Mouse (Mus musculus) forebrain, postnatal 0 days (tissue): ENCODE data around the gene S100a14. TPM values are rescaled to one million over a fixed set of nuclear protein-coding genes. Genes with fewer than 3 reads are reported as not detected.
A peak's percentile ranks its signal among the peaks of the same experiment; 100 is the strongest.

ENCODE experiments used
- ATAC-seq: fragments of 200-750 bp; cut with Nextera tagmentation; 2 replicates; pipeline ENCODE4 v1.8.0; 2017; ENCODE audit warnings: mild to moderate bottlenecking, moderate library complexity
- DNase-seq: peaks from one replicate; pipeline ENCODE4 v3.0.0-alpha.2; 2015
- H3K27ac ChIP-seq: fragments of 300-500 bp; sonication (generic); 2 replicates; pipeline ENCODE4 v1.5.1; 2014; ENCODE audit warnings: low read depth, mild to moderate bottlenecking, antibody characterized with exemption, low read length, moderate library complexity, mixed read lengths
- H3K27me3 ChIP-seq: fragments of 300-500 bp; sonication (generic); 2 replicates; pipeline ENCODE4 v1.6.1; 2014; ENCODE audit warnings: mild to moderate bottlenecking, low read length, mixed read lengths; ENCODE audit not compliant: insufficient read depth
- H3K36me3 ChIP-seq: fragments of 300-500 bp; sonication (generic); 2 replicates; pipeline ENCODE4 v1.6.1; 2014; ENCODE audit warnings: mild to moderate bottlenecking, moderate library complexity; ENCODE audit not compliant: insufficient read depth
- H3K4me1 ChIP-seq: fragments of 300-500 bp; sonication (generic); 2 replicates; pipeline ENCODE4 v1.6.1; 2014; ENCODE audit warnings: antibody characterized with exemption; ENCODE audit not compliant: insufficient read depth
- H3K4me2 ChIP-seq: fragments of 300-500 bp; sonication (generic); 2 replicates; pipeline ENCODE4 v1.6.1; 2014; ENCODE audit warnings: low read depth, mild to moderate bottlenecking, moderate library complexity
- H3K4me3 ChIP-seq: fragments of 300-500 bp; sonication (generic); 2 replicates; pipeline ENCODE4 v1.5.1; 2014; ENCODE audit warnings: low read depth, low read length, mixed read lengths
- H3K9ac ChIP-seq: fragments of 300-500 bp; sonication (generic); 2 replicates; pipeline ENCODE4 v1.6.1; 2014; ENCODE audit warnings: mild to moderate bottlenecking
- H3K9me3 ChIP-seq: fragments of 300-500 bp; sonication (generic); 2 replicates; pipeline ENCODE4 v1.6.1; 2016; ENCODE audit warnings: low read length
- CTCF ChIP-seq: sonication (generic); IDR thresholded peaks from 2 replicates; pipeline ENCODE4 v1.5.1; 2016; ENCODE audit warnings: antibody characterized with exemption, control low read depth, low read depth
- WGBS: fragments of 180-500 bp; shearing (Covaris S2); extraction: QIAGEN DNeasy Blood & Tissue Kit; methylation state at CpG from one replicate; pipeline ENCODE4 v1.1.7; 2014; 5-methylcytosine and 5-hydroxymethylcytosine counted together
- polyA plus RNA-seq: library from polyadenylated mRNA; unstranded; fragments of >200 nt; fragmentation: Nextera tagmentation; extraction: Ambion mirVana; gene quantifications from 2 replicates; pipeline ENCODE4 v1.2.1, GENCODE M21; 2015
- total RNA-seq: library from RNA; depleted of rRNA; stranded (reverse); fragments of >200 nt; gene quantifications from 2 replicates; pipeline ENCODE4 v1.2.3, GENCODE M21; 2014

The S100a14 gene
- total and polyA plus RNA-seq, 2 experiments from 2014 or later, result not detected

DNA sequence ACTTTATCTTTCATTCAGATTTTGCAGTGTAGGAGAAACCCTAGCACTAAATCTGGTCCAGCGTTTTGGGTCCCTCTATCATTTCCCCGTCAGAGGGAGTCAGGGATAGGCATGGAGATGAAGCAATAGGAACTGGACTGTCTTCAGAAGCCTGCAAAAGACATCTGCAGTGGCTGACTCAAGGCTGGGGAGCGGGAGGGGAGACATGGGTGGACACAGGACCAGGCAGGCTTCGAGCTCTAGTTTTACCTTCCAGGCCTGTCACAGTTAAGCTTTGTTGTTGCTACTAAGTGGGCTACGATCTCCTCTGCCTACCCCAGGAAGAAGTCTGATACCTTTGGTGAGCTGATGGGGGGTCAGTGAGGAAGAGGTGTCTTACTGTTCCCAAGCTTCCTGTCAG, 14.4 kb upstream of the S100a14 start:
- DNase-seq, result no peak
- no peak for TF ChIP-seq CTCF
- no peak for ATAC-seq
- Histone ChIP-seq H3K4me1 (peaks cover 18% of the 10 kb centered on the region), H3K27me3 (peaks cover 18% of the 10 kb centered on the region; the same call in 1 of the 2 replicates), H3K9me3 (no peaks in the 10 kb centered on the region), H3K27ac (no peak overlapping the region), H3K4me2 (no peak overlapping the region), H3K9ac (no peak overlapping the region), H3K4me3 (no peak overlapping the region), H3K36me3 (0 out of 2 replicates have a peak, but pooled peaks cover 5% of the 10 kb centered on the region)
- 95% methylated on average over 5 of the region's 5 CpGs for WGBS

DNA sequence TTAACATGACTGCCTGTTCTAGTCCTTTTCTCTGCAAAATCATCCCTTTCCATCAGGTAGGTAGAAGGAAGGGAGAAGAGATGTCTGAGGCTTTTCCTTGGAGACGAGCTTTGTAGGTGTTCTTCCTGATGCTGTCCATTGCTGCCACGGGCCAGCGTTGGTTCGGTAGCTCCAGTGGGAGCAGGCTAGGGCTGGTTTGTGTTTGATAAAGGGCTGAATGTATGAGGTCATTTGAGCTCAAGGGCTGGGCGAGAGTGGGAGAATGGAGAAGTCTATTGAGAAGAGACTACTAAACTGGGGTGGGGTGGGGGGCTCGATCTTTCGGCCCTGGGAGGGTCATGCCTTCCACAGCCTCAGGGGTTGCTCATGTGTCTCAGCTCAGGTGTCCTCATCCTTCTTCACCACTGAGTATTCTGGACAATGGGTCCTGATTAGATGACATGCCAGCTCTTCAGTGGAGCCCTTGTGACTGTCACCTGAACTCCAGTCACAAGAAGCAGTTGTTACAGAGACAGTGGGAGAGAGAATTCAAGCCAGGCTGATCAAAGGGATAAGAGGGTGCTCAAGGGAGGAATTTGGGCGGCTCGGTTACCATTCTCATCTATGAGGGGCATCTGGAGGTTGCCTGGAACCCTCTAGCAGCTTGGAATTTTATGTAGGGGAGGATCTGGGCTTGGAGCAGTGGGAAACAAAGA, 13.6 kb upstream of the S100a14 start:
- WGBS, result 82% methylated on average over 9 of the region's 9 CpGs
- no peak overlapping the region for H3K27ac ChIP-seq
- no peak for DNase-seq
- no peak for TF ChIP-seq CTCF
- H3K9ac ChIP-seq, result no peak overlapping the region
- H3K36me3 ChIP-seq, result no peaks in the 10 kb centered on the region
- ATAC-seq, result no peak
- H3K4me2 ChIP-seq, result no peak overlapping the region
- peaks cover 12% of the 10 kb centered on the region for H3K4me1 ChIP-seq
- H3K27me3 ChIP-seq, result peaks cover 18% of the 10 kb centered on the region; the same call in 1 of the 2 replicates
- no peak overlapping the region for H3K4me3 ChIP-seq
- H3K9me3 ChIP-seq, result no peaks in the 10 kb centered on the region

DNA sequence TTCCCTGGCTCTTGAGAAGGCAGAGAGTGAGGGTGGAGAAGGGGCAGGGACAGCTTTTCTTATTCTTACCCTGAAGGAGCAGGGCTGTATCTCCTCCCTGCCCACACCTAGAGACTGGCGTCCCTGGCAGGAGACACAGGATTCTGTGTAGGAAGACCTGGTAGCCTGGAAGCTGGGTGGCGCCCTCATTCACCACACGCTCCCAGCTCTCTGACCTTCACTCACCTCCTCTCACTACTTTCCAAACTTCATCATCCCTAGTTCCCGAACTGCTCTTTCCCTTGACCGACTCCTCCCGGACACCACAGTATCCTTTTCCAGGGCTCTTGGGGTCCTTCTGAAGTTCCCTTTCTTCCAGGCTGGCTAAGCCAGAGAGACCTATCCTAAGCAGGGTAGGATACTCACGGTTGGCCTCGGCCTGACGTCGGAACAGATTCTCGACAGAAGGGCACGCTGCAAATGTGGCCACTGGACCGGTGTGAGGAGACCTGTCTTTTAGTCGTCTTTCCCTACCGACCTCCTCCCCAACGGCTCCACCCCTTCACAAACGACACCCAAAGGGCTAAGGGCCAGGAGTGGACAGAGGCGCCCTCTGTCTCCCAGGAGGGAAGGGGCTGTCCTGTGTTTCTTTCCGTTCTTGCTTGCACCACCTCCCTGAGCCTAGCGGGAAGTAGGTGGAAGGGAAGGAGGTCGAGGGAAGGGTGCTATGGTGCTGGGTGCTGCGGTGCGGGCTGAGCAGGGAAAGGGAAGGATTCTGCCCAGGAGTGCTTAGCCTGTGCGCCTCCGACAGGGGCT, 12.7 kb upstream of the S100a14 start, which contains the start of the genes S100a1 and S100a13:
Gene S100a1, minus strand, starts transcription at position 597 of the 795 bp plus-strand sequence.
Gene S100a13, plus strand, starts transcription at position 640 of the 795 bp plus-strand sequence.
- peak; percentile 39; the same call in 1 of the 2 replicates for TF ChIP-seq CTCF
- peak within 1 kb of the TSS; percentile 33 for H3K4me3 ChIP-seq
- H3K27ac ChIP-seq, result no peak within 1 kb of the TSS
- peaks cover 18% of the 10 kb centered on the region; the same call in 1 of the 2 replicates for H3K27me3 ChIP-seq
- no peaks in the 10 kb centered on the region for H3K9me3 ChIP-seq
- WGBS, result 5% methylated on average over 25 of the region's 25 CpGs
- DNase-seq, result peak; percentile 32
- H3K4me2 ChIP-seq, result peak within 1 kb of the TSS; percentile 67
- no peaks in the 10 kb centered on the region for H3K36me3 ChIP-seq
- H3K9ac ChIP-seq, result peak within 1 kb of the TSS; percentile 40
- H3K4me1 ChIP-seq, result 0 out of 2 replicates have a peak, but pooled peaks cover 9% of the 10 kb centered on the region
- peak; percentile 42 for ATAC-seq

DNA sequence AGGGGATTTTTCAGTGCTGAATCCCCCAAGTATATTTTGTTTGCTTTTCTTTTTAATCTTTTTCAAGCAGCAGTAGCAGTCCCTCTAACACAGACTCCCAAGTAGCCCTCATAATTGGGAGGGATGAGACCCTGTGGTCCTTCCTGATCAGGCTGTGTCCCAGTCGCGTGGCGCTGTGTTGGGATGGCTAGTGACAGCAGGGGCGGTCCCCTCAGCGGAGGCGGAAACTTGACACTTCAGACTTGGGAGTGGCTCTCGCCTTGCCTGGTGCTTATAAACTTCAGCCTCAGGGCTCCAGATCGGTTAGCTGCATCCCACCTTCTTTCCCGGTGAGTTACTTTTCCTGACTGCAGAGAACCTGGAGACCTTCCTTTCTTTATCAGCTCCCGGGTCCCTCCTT, 12.0 kb upstream of the S100a14 start:
- DNase-seq (no peak), ATAC-seq (peak; percentile 38; the same call in 1 of the 2 replicates)
- Histone ChIP-seq H3K9me3 (no peaks in the 10 kb centered on the region), H3K4me3 (peak overlapping the region; percentile 33), H3K27me3 (peaks cover 18% of the 10 kb centered on the region; the same call in 1 of the 2 replicates), H3K9ac (peak overlapping the region; percentile 40; the same call in 1 of the 2 replicates), H3K27ac (no peak overlapping the region), H3K4me2 (peak overlapping the region; percentile 67), H3K36me3 (no peaks in the 10 kb centered on the region), H3K4me1 (0 out of 2 replicates have a peak, but pooled peaks cover 9% of the 10 kb centered on the region)
- TF ChIP-seq CTCF, result no peak
- under 1% methylated on average over 10 of the region's 10 CpGs for WGBS

DNA sequence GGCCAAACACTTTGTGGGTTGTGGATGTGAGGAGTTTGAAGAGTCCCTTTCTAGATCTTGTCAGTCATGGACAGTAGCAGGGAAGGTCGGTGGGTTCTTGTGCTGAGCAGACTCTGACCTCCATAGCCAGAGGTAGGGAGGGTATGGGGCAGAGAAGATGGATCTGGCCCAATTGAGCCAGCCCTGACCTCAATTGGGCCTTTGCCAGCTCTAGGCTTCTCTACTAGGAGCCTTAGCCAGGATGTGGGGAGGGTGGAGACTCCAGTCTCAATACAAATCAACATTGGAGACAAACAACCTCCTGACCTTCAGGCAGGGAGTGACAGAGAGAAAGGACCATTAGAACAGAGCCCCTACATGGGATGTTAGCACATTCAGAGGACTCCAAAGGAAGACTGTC, 11.4 kb upstream of the S100a14 start:
- no peak for TF ChIP-seq CTCF
- H3K36me3 ChIP-seq, result no peaks in the 10 kb centered on the region
- H3K9me3 ChIP-seq, result no peaks in the 10 kb centered on the region
- no peak overlapping the region for H3K9ac ChIP-seq
- H3K27me3 ChIP-seq, result peaks cover 18% of the 10 kb centered on the region; the same call in 1 of the 2 replicates
- peak overlapping the region; percentile 33; the same call in 1 of the 2 replicates for H3K4me3 ChIP-seq
- H3K27ac ChIP-seq, result no peak overlapping the region
- peak overlapping the region; percentile 67 for H3K4me2 ChIP-seq
- 0 out of 2 replicates have a peak, but pooled peaks cover 9% of the 10 kb centered on the region for H3K4me1 ChIP-seq
- no peak for DNase-seq
- ATAC-seq, result no peak
- WGBS, result 65% methylated on average over 1 of the region's 1 CpGs

DNA sequence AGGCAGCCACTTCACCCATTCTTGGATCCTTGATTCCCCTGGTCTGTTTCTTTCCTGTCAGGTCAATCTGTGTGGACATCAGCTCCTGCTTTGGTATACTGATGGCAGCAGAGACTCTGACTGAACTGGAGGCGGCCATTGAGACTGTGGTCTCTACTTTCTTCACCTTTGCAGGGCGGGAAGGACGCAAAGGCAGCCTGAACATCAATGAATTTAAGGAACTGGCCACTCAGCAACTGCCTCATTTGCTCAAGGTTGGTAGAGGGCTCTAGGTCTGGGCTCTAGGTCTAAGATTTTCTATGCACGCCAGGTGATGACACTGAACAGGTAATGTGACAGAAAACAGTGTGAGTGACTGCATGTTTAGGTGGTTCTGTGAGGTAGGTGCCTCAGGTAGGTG, 10.9 kb upstream of the S100a14 start:
- Histone ChIP-seq H3K4me2 (no peak overlapping the region), H3K27ac (no peak overlapping the region), H3K9me3 (no peaks in the 10 kb centered on the region), H3K4me3 (no peak overlapping the region), H3K27me3 (peaks cover 18% of the 10 kb centered on the region; the same call in 1 of the 2 replicates), H3K9ac (no peak overlapping the region), H3K36me3 (no peaks in the 10 kb centered on the region), H3K4me1 (0 out of 2 replicates have a peak, but pooled peaks cover 9% of the 10 kb centered on the region)
- TF ChIP-seq CTCF, result no peak
- no peak for ATAC-seq
- WGBS, result 94% methylated on average over 4 of the region's 4 CpGs
- no peak for DNase-seq
